Mouse (Mus musculus): Measurements from ENCODE around the gene Serpine2. TPM values are rescaled to one million over a fixed set of nuclear protein-coding genes. Genes with fewer than 3 reads are reported as not detected.

Gene Serpine2
- total and polyA plus RNA-seq, 3 experiments, result not detected

GRCm38 (mm10) chr1:79746056-79746455 is 114.9 kb downstream of the Serpine2 start:
- Histone ChIP-seq H3K4me1 (ENCODE audit: control insufficient read depth in 1 of 2, insufficient read depth in 2 of 2, low read length in 2 of 2) (no peaks in the 10 kb centered on the region), H3K79me2 (ENCODE audit: control insufficient read depth, insufficient read depth, low read length, poor library complexity) (no peaks in the 10 kb centered on the region), H3K4me3 (ENCODE audit: control insufficient read depth in 1 of 2, insufficient read depth in 1 of 2, low read depth in 2 of 2, low read length in 2 of 2) (no peak overlapping the region), H3K36me3 (ENCODE audit: control insufficient read depth in 1 of 2, insufficient read depth in 2 of 2, low read length in 2 of 2) (no peaks in the 10 kb centered on the region), H3K9me3 (replicated peaks; ENCODE audit: insufficient read depth, low read length) (no peaks in the 10 kb centered on the region), H3K9ac (ENCODE audit: control insufficient read depth, low read depth, low read length, poor library complexity, severe bottlenecking) (no peak overlapping the region), H3K27me3 (ENCODE audit: control insufficient read depth in 1 of 2, insufficient read depth in 2 of 2, low read length in 2 of 2) (no peaks in the 10 kb centered on the region), H3K27ac (ENCODE audit: control insufficient read depth, low read depth, low read length) (no peak overlapping the region)
- DNase-seq (ENCODE audit: low read depth, low spot score), result no peak
- no peak for TF ChIP-seq CHD2 (IDR thresholded peaks at IDR 0.05; ENCODE audit: low read length)
- no peak for TF ChIP-seq JUND (IDR thresholded peaks at IDR 0.05; ENCODE audit: low read depth, low read length)
- no peak for TF ChIP-seq EP300 (IDR thresholded peaks at IDR 0.05; ENCODE audit: low read depth in 1 of 2, low read length in 2 of 2)
- no peak for TF ChIP-seq BHLHE40 (IDR thresholded peaks at IDR 0.05; ENCODE audit: borderline replicate concordance, low read depth, low read length)
- TF ChIP-seq ZKSCAN1 (IDR thresholded peaks at IDR 0.05; ENCODE audit: low read depth, low read length), result no peak
- no peak for TF ChIP-seq NELFE (IDR thresholded peaks at IDR 0.05; ENCODE audit: low read depth, low read length)
- no peak for TF ChIP-seq SIN3A (IDR thresholded peaks at IDR 0.05; ENCODE audit: low read length)
- TF ChIP-seq TAL1 (IDR thresholded peaks at IDR 0.05; ENCODE audit: low read length), result no peak
- TF ChIP-seq MYC (IDR thresholded peaks at IDR 0.05; ENCODE audit: low read depth, low read length), result no peak
- no peak for TF ChIP-seq USF2 (IDR thresholded peaks at IDR 0.05; ENCODE audit: borderline replicate concordance in 1 of 2, insufficient read depth in 1 of 2, low read depth in 1 of 2, low read length in 2 of 2)
- TF ChIP-seq GABPA (IDR thresholded peaks at IDR 0.05; ENCODE audit: low read depth, low read length), result no peak
- no peak for TF ChIP-seq ZNF384 (IDR thresholded peaks at IDR 0.05; ENCODE audit: low read depth, low read length)
- TF ChIP-seq TCF12 (IDR thresholded peaks at IDR 0.05; ENCODE audit: low read depth, low read length), result no peak
- no peak for TF ChIP-seq KAT2A (conservative IDR thresholded peaks at IDR 0.05; ENCODE audit: low read depth, low read length)
- no peak for TF ChIP-seq RAD21 (IDR thresholded peaks at IDR 0.05; ENCODE audit: low read depth, low read length)
- TF ChIP-seq MAZ (IDR thresholded peaks at IDR 0.05; ENCODE audit: low read depth, low read length), result no peak
- TF ChIP-seq CTCF (IDR thresholded peaks at IDR 0.05 in 2 of 3, conservative IDR thresholded peaks at IDR 0.05 in 1 of 3; ENCODE audit: control insufficient read depth in 1 of 3, insufficient read depth in 1 of 3, low read depth in 2 of 3, low read length in 3 of 3, poor library complexity in 1 of 3, severe bottlenecking in 1 of 3), result no peak
- no peak for TF ChIP-seq ELF1 (IDR thresholded peaks at IDR 0.05; ENCODE audit: low read depth, low read length)
- TF ChIP-seq POLR2A (IDR thresholded peaks at IDR 0.05; ENCODE audit: control insufficient read depth in 1 of 2, insufficient read depth in 1 of 2, low read depth in 1 of 2, low read length in 2 of 2, poor library complexity in 1 of 2), result no peak

Other genes with a start within 250 kb of the Serpine2 start
- gene Ap1s3, start 189.2 kb downstream of the Serpine2 start, total RNA-seq (2012; rRNA removed), result 4.3 and 7.8 TPM in 2 replicates
- gene Ap1s3, start 189.2 kb downstream of the Serpine2 start, polyA plus RNA-seq (2012; ENCODE audit: insufficient read depth in 1 of 2, insufficient read length in 2 of 2, low read depth in 1 of 2, low replicate concordance in 2 of 2, missing spikeins in 1 of 2), result 10 to 100 TPM; 19.0 to 50.6 TPM
- gene Mrpl44, start 85.2 kb downstream of the Serpine2 start, total RNA-seq (2012; rRNA removed), result 52.6 and 58.5 TPM in 2 replicates
- 10 to 100 TPM in 1 of 2 experiments, not detected in 1; 63.2 TPM for gene Mrpl44, start 85.2 kb downstream of the Serpine2 start, polyA plus RNA-seq (2012; ENCODE audit: insufficient read depth in 1 of 2, insufficient read length in 2 of 2, low read depth in 1 of 2, low replicate concordance in 2 of 2, missing spikeins in 1 of 2)
- 17.6 TPM in 2 replicates for gene Wdfy1, start 85.0 kb downstream of the Serpine2 start, total RNA-seq (2012; rRNA removed)
- gene Wdfy1, start 85.0 kb downstream of the Serpine2 start, polyA plus RNA-seq (2012; ENCODE audit: insufficient read depth in 1 of 2, insufficient read length in 2 of 2, low read depth in 1 of 2, low replicate concordance in 2 of 2, missing spikeins in 1 of 2), result 10 to 100 TPM in 1 of 2 experiments, not detected in 1; 25.0 TPM

Measured in MEL (cell line).